Mouse (Mus musculus): Measurements from ENCODE around the gene Cip2a. TPM values are rescaled to one million over a fixed set of nuclear protein-coding genes. Genes with fewer than 3 reads are reported as not detected.

Cip2a gene
- polyA plus RNA-seq, 1 experiment from 2014 or later: 32.7 TPM

DNA sequence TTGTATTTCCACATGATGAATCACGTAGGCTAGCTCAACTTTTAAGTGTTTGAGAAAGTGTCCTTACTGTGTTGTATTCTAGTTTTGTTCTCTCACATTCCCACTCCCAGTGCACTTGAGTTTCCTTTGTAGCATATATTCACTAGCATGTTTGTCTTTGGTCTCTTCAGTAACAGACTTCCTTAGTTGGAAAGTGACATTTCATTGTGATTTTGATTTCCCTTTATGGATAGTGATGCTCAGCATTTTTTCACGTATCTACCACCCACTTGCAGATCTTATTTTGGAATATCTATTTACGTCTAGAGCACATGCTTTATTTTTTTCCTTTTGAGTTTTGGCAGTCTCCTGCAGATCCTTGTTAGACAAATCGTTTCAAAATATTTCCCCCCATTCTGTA is 43.8 kb downstream of the Cip2a start:
- DNase-seq (ENCODE audit: low spot score): no peak
- no peak overlapping the region for H3K27ac ChIP-seq
- H3K36me3 ChIP-seq: no peaks in the 10 kb centered on the region
- 84% methylated on average over 4 of the region's 4 CpGs for WGBS
- no peaks in the 10 kb centered on the region for H3K9me3 ChIP-seq
- H3K4me3 ChIP-seq: no peak overlapping the region
- no peaks in the 10 kb centered on the region for H3K27me3 ChIP-seq (ENCODE audit: insufficient read depth, poor library complexity, severe bottlenecking)
- H3K4me1 ChIP-seq (replicated peaks): no peaks in the 10 kb centered on the region

DNA sequence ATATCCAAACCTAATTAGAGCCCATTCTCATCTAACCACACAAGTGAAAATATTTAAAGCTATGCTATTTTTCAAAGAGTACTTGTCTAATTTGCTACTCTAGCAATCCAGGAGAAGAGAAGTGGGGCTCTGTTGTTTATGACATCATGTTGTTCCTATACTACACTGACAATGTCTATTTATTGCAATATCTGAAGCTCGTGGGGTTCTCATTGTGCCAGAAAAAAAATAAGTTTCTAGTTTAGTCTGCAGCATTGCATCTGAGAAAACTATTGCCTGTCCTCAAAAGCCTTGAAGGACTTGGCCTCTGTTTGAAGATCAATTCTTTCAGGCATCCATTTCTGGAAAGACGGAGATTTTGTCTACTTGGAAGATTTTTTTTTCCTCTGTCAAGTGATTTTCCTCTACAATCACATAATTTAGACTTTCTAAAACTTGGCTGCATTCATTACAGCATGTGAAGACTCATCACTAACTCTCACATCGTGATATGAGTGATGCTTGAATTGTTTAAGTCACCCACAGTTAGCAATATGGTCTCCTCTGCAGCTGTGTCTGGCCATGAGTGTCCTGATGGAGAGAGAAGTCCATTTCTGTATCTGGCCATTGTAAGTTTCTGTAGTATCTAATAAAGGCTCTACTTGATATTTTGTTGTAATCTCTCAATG is 46.7 kb downstream of the Cip2a start:
- no peaks in the 10 kb centered on the region for H3K4me1 ChIP-seq (replicated peaks)
- no peaks in the 10 kb centered on the region for H3K9me3 ChIP-seq
- WGBS: 86% methylated on average over 3 of the region's 3 CpGs
- no peaks in the 10 kb centered on the region for H3K36me3 ChIP-seq
- H3K4me3 ChIP-seq: no peak overlapping the region
- no peaks in the 10 kb centered on the region for H3K27me3 ChIP-seq (ENCODE audit: insufficient read depth, poor library complexity, severe bottlenecking)
- no peak overlapping the region for H3K27ac ChIP-seq
- DNase-seq (ENCODE audit: low spot score): no peak

DNA sequence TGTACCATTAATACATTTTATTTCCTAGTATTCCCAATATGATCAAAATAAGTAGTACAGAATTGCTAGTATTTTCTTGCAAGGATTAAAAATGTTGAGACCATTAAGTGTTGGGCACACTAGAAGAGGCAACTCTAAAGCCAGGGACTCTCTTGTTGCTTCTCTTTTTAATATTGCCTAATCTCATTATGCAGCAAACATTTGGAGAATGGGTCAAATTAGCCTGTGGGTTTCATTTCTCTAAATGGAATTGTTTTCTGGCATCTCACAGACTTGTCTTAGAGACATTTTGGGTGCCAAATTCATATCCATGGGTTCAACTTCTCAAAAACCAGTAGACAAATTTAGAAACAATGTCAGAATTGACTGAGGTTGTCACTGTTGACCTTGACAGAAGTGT is 55.2 kb downstream of the Cip2a start:
- no peaks in the 10 kb centered on the region for H3K27me3 ChIP-seq (ENCODE audit: insufficient read depth, poor library complexity, severe bottlenecking)
- H3K4me1 ChIP-seq (replicated peaks): no peaks in the 10 kb centered on the region
- no peaks in the 10 kb centered on the region for H3K36me3 ChIP-seq
- DNase-seq (ENCODE audit: low spot score): no peak
- no peaks in the 10 kb centered on the region for H3K9me3 ChIP-seq
- no peak overlapping the region for H3K4me3 ChIP-seq
- no peak overlapping the region for H3K27ac ChIP-seq

DNA sequence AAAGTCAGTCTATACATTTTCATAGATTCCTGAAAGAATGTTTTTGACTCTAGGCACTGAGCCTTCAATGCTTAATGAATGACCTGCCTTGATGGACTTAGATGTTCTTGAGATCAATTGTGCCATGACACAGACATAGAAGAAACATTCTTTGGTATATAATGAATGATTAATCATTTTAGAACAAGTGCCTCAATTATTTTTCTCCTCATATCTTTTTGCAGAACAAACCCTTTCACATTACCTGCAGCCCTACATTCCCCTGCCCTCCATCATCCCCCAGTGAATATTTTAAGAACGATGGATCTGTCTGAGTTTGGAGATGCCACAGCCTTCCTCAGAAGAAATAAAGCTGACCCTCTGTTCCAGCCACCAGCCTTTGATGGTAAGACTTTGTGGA is 63.2 kb downstream of the Cip2a start, which contains the start of gene Myh15:
Myh15 (plus strand) TSS at position 301 of the 400 bp plus-strand sequence.
- no peak within 1 kb of the TSS for H3K4me3 ChIP-seq
- no peak within 1 kb of the TSS for H3K27ac ChIP-seq
- no peak for DNase-seq (ENCODE audit: low spot score)
- no peaks in the 10 kb centered on the region for H3K36me3 ChIP-seq
- WGBS: 94% methylated on average over 1 of the region's 1 CpGs
- H3K9me3 ChIP-seq: no peaks in the 10 kb centered on the region
- H3K27me3 ChIP-seq (ENCODE audit: insufficient read depth, poor library complexity, severe bottlenecking): no peaks in the 10 kb centered on the region
- H3K4me1 ChIP-seq (replicated peaks): no peaks in the 10 kb centered on the region

Other genes starting within 250 kb of the Cip2a start
- gene Trat1, start 222.2 kb upstream of the Cip2a start, polyA plus RNA-seq (2016; fragmentation: Nextera tagmentation; extraction: Ambion mirVana): not detected in 2 replicates
- gene Retnlb, start 177.3 kb upstream of the Cip2a start, polyA plus RNA-seq (2016; fragmentation: Nextera tagmentation; extraction: Ambion mirVana): not detected in 2 replicates
- gene Retnla, start 151.6 kb upstream of the Cip2a start, polyA plus RNA-seq (2016; fragmentation: Nextera tagmentation; extraction: Ambion mirVana): not detected in 2 replicates
- gene Retnlg, start 121.6 kb upstream of the Cip2a start, polyA plus RNA-seq (2016; fragmentation: Nextera tagmentation; extraction: Ambion mirVana): not detected in 2 replicates
- 25.6 and 33.2 TPM in 2 replicates for gene Dzip3, start within 50 bp of the Cip2a start, polyA plus RNA-seq (2016; fragmentation: Nextera tagmentation; extraction: Ambion mirVana)
- not detected in 2 replicates for gene Myh15, start 63.3 kb downstream of the Cip2a start, polyA plus RNA-seq (2016; fragmentation: Nextera tagmentation; extraction: Ambion mirVana)

Measured in hindbrain, embryonic 10.5 days (tissue).